Mouse (Mus musculus) forebrain, embryonic 15.5 days (tissue): Measurements from ENCODE around the gene Itga11. TPM values are rescaled to one million over a fixed set of nuclear protein-coding genes. Genes with fewer than 3 reads are reported as not detected.

Source experiments
- ATAC-seq: fragments of 200-750 bp; cut with Nextera tagmentation; replicated peaks from 2 replicates; pipeline ENCODE4 v1.8.0; 2017; ENCODE audit warnings: mild to moderate bottlenecking, moderate TSS enrichment, moderate library complexity
- H3K27ac ChIP-seq: fragments of 300-500 bp; sonication (generic); replicated peaks from 2 replicates; pipeline ENCODE4 v1.5.1; 2015; ENCODE audit warnings: mild to moderate bottlenecking, inconsistent platforms
- H3K27me3 ChIP-seq: fragments of 300-500 bp; sonication (generic); 2 replicates; pipeline ENCODE4 v1.6.1; 2015; ENCODE audit warnings: inconsistent platforms
- H3K36me3 ChIP-seq: fragments of 300-500 bp; sonication (generic); 2 replicates; pipeline ENCODE4 v1.6.1; 2015; ENCODE audit warnings: mild to moderate bottlenecking, inconsistent platforms
- H3K4me1 ChIP-seq: fragments of 300-500 bp; sonication (generic); 2 replicates; pipeline ENCODE4 v1.6.1; 2015; ENCODE audit warnings: inconsistent platforms
- H3K4me2 ChIP-seq: fragments of 300-500 bp; sonication (generic); replicated peaks from 2 replicates; pipeline ENCODE4 v1.6.1; 2015; ENCODE audit warnings: mild to moderate bottlenecking, inconsistent platforms
- H3K4me3 ChIP-seq: fragments of 300-500 bp; sonication (generic); 2 replicates; pipeline ENCODE4 v1.5.1; 2015; ENCODE audit warnings: mild to moderate bottlenecking, inconsistent platforms
- H3K9ac ChIP-seq: fragments of 300-500 bp; sonication (generic); replicated peaks from 2 replicates; pipeline ENCODE4 v1.6.1; 2015; ENCODE audit warnings: mild to moderate bottlenecking, inconsistent platforms
- H3K9me3 ChIP-seq: fragments of 300-500 bp; sonication (generic); 2 replicates; pipeline ENCODE4 v1.6.1; 2016; ENCODE audit warnings: inconsistent platforms
- WGBS: fragments of 180-500 bp; shearing (Covaris S2); methylation state at CpG from one replicate; pipeline ENCODE4 v1.1.7; 2015; ENCODE audit warnings: mixed read lengths; 5-methylcytosine and 5-hydroxymethylcytosine counted together
- polyA plus RNA-seq: library from polyadenylated mRNA; unstranded; fragments of >200 nt; fragmentation: Nextera tagmentation; extraction: Ambion mirVana; gene quantifications from 2 replicates; pipeline ENCODE4 v1.2.1, GENCODE M21; 2015

Itga11 gene
- polyA plus RNA-seq, 1 experiment from 2014 or later: 0.90 TPM

DNA sequence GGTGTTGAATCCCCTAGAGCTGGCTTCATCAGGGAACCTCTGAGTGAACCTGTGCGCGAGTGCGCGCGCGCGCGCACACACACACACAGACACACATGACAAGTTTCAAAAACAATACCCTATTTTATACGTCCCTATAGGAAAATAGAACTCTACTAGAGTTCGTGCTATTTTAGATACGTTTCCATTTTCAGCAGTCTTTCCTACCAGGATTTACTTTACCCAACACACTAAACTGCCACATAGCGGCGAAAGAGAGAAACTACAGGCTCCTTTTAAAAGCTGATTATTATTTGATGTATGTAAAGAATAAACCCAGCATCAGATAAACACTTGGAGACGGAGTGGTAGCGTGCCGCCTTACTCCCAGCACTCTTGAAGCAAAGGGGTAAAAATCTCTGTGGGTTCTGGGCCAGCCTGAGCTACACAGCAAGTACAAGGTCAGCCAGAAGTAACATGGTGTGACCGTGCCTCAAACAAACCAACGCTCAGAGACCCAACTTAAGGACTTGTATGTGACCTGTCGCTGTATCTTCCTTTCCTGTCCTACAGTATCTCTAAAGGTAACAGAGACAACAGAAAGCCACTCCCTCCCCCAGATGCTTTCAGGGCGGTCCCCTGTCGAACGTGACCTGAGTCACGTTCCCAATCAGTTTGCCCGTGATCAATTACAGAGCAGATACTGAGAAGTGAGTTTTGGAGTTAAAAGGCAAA lies 150.5 kb downstream of the Itga11 start:
- Histone ChIP-seq H3K27me3 (no peaks in the 10 kb centered on the region), H3K9me3 (no peaks in the 10 kb centered on the region), H3K27ac (peak overlapping the region; percentile 77), H3K4me1 (peaks cover 12% of the 10 kb centered on the region), H3K9ac (0 out of 2 replicates have a peak overlapping the region, but pooled peaks have one; percentile 6), H3K36me3 (no peaks in the 10 kb centered on the region), H3K4me3 (peak overlapping the region; percentile 53), H3K4me2 (peak overlapping the region; percentile 56)
- peak; percentile 8; the same call in 1 of the 2 replicates for ATAC-seq
- 2% methylated on average over 24 of the region's 24 CpGs for WGBS

DNA sequence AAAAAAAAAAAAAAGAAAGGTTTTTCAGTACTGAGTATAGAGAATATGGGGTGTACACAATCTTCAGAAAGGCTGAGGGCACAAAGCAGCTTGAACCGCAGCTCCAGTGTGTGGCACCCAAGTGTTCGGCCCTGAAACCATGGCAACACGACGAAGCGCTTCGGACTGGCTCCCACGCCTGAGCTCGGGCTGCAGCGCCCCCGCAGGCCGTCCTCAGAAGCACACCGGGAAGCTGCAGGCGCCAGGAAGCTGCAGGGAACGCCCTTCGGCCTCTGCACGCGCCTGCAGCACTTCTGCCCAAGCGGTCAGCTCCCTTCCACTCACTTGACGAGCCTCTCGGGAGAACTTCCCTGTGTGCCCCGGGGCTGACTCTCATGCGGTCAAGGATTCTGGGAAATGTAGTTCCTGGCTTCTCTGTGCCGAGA lies 151.0 kb downstream of the Itga11 start:
- Histone ChIP-seq H3K4me3 (peak overlapping the region; percentile 53), H3K27ac (peak overlapping the region; percentile 77), H3K4me1 (peaks cover 12% of the 10 kb centered on the region), H3K9me3 (no peaks in the 10 kb centered on the region), H3K27me3 (no peaks in the 10 kb centered on the region), H3K4me2 (peak overlapping the region; percentile 56), H3K36me3 (no peaks in the 10 kb centered on the region), H3K9ac (peak overlapping the region; percentile 6; the same call in 1 of the 2 replicates)
- WGBS: under 1% methylated on average over 23 of the region's 23 CpGs
- ATAC-seq: peak; percentile 95

DNA sequence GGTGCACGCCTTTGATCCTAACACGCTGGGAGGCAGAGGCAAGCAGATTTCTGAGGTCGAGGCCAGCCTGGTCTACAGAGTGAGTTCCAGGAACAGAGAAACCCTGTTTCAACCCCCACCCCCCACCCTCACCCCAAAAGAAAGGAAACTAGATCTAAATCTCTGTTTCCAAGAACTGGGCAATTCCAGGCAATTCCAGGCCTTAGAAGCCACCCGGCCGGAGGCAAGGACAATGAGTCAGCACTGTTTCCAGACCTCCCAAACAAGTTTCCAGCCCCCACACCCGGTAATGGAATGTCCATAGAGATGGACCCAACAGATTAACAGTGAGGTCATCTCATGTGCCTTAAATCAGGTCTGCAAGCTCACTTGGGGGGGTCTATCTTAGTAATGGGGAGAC lies 152.3 kb downstream of the Itga11 start:
- Histone ChIP-seq H3K4me1 (peaks cover 12% of the 10 kb centered on the region), H3K27me3 (no peaks in the 10 kb centered on the region), H3K36me3 (no peaks in the 10 kb centered on the region), H3K4me3 (no peak overlapping the region), H3K4me2 (no peak overlapping the region), H3K9ac (no peak overlapping the region), H3K9me3 (no peaks in the 10 kb centered on the region), H3K27ac (no peak overlapping the region)
- no peak for ATAC-seq
- 82% methylated on average over 6 of the region's 6 CpGs for WGBS

Other genes starting within 250 kb of the Itga11 start
- 41.0 and 48.8 TPM in 2 replicates for gene Coro2b, start 140.8 kb upstream of the Itga11 start, polyA plus RNA-seq
- gene Fem1b, start 134.1 kb downstream of the Itga11 start, polyA plus RNA-seq: 44.1 and 49.0 TPM in 2 replicates
- 5.4 and 5.9 TPM in 2 replicates for gene Cln6, start 161.0 kb downstream of the Itga11 start, polyA plus RNA-seq
- 6.3 and 12.5 TPM in 2 replicates for gene Calml4, start 180.3 kb downstream of the Itga11 start, polyA plus RNA-seq